Mouse (Mus musculus) mouse embryonic stem cell (cell line): Measurements from ENCODE around the gene Rchy1.
"Not testable (repeated sequence)": the region's sequence is repeated elsewhere in the genome, so short reads cannot be mapped to it uniquely, and the experiment has no call there.

Experiments used
- in situ Hi-C, 2 experiments: fragments of 300-500 bp; cut with MboI; formaldehyde crosslinking; loops; 1 replicate in 1 of 2; 3 replicates in 1 of 2; pipeline ENCODE4 v1.14.3; 2019 to 2020; ENCODE audit warnings: low sequenced_read_pairs in 2 of 2, low pct_unique_long_range_greater_than_20kb in 1 of 2, mixed read lengths in 1 of 2; ENCODE audit not compliant: unreplicated experiment in 1 of 2

Gene Rchy1

DNA sequence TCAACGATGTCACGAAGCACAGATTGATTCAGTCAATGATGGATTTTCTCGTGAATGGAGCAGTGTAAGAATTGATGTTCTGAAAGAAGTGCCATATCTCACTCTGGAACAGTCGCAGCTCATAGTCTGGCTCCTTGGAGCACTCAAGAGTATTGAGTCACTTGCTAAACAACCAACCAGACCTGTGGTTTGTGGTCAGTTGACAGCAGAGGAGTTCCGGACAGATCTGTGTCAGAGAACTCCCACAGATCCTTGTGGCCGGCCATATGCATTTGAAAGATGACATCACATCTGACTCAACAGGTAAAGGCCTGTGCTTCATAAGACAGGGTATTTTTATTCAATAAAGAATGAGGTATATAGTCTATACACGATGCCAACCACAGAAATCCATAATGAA lies 11.1 kb upstream of the Rchy1 start:
- in situ Hi-C loops: no loop called here

DNA sequence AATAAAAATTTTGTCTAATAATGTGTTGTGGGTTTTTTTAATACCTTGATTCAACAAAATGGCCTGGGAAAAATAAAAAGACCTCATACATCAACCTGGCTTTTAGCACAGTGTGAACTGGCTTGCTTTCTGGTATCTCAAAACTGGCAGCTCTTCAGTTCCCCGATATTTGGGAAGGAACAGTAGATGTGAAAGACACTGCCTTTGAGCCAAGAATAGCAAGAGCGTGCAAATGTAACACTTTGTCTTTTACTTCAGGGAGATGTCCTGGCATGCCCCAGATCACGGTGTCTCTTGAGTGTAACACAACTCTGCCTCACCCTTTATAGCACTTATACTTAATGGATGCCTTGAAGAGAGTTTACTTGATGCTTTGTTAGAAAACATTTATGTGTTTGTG lies 9.2 kb upstream of the Rchy1 start:
- in situ Hi-C loops: no loop called here

DNA sequence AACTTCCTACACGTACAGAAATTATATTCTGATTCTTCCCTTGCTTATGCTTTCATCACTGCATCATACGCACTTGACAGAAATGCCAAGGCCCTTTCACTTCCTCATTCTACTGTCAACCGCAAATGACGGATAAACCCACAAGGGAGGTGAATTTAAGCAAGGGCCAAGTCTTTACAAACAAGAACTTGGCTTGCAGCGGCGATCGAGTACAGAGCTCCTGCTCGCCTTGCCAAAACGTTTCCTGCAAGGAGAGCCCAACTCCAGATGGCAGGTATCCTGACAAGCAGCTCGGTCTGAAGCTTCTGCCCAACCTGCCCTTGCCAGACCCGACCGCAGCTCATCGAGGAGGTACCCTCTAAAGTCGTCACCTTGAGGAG lies 619 bp downstream of the Rchy1 start:
- in situ Hi-C loops: no loop called here

DNA sequence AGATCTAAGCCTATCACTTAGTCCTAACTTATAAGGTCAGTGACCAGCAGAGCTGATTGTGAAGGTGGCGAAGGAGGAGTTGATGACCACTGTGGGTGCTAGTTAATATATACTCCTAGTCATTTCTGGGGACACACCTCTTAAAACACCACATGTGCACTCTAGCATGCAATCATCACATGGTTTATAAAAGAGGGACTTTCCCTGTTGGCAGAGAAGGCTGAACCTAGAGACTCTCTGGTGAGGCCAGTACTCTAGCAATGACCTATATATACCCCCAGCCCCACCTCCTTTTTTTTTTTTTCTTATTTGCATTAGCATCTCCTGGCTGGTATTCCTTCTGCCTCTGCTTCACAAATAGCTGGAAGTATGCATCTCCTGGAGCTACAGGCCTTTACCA lies 1.5 kb downstream of the Rchy1 start:
- in situ Hi-C loops: no loop called here

DNA sequence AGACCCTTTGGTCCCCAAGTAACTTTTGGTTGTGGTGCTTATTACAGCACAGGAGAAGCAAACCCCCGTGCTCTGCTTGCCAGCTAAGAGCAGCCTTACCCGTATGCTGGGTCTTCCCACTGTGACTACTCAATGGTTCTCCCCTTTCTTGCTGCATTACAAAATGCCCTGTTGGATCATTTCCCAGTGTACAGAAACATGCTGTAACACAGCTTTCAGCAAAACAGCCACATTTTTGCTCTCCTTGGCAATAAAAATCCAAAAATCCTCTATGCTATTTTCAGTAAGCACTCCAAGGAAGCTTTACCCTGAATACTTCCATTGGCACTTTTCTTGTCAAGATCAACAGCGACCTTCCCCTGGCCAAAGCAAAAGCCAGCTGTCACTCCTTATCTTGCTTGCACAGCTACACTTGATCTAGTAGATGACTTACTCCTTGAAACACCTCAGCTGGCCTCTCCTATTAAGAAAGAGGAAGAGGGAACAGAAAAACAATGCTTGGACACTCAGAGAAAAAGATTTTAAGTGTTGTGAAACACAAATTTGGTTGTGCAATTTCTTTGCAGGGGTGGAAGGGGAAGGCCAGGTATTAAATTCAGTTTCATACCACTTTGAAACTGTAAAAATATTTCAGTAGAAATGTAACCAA lies 2.1 kb downstream of the Rchy1 start:
- in situ Hi-C loops: no loop called here

DNA sequence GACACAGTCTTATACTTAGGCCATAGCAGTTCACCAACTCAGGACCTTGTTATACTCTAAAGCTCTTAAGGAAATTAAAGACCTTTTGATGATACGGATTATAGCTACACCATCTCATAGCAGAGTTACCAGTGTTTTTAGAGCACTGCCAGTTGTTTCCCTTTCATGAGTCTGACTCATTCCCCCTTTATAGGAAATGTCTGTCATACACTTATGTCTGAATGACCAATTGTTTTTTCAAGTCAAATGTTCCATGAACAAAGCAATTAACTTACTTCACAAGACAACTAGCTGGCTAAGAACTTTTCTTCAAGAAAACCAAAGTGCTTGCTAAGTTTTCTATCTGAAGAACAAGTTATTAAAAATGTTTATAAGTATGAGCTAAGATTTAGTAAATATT lies 2.9 kb downstream of the Rchy1 start:
- in situ Hi-C loops: no loop called here

GRCm38 (mm10) chr5:91959096-91959495 lies 3.8 kb downstream of the Rchy1 start:
- in situ Hi-C loops: no loop called here

DNA sequence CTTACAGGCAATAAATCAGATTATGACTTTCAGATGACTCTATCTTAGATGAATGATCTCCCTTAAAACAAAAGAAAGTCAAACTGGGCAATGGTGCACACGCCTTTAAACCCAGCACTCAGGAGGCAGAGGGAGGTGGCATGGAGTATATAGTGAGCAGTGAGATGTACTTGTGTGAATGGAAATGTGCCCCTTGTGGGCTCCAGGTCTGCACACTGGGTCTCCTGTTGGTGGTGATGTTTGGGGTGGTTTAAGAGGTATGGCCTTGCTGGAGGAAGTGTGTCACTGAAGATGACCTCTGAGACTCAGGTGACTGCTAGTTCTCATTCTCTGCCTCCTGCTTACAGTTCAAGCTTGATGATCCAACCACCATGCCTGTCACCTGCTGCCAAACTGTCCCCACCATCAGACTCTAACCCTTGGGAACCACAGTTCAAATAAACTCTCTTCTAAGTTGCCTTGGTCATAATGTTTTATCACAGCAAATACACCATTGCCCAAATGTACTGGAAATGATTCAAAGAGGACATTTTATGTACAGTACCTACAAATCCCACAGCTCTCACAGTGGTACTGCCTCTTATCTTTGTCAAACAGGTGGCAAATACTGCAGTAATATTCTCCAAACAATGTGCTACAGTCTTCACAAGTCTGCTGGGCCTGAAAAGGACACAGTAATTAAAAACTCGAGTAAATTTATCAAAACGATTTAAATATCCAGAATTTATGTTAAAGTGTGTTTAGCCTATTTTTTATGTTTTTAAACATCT lies 5.7 kb downstream of the Rchy1 start:
- in situ Hi-C loops: no loop called here

DNA sequence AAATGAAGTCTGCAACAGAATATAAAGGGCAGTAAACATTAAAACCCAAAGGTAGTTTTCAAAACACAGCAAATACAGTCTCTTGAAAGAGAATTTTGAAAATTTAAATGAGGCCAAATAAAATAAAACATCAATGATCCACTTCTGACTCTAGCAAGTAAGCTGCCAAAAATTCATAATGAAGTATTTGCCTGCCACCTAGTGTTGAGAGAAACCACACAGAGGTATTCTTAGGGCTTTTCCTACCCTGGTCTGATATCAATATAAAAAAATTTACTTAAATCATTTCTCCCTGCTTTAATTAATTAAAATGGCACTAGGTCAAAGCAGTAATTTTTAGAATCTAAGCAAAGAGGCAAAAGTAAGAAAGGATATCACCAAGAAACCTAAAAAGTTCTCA lies 11.5 kb downstream of the Rchy1 start:
- in situ Hi-C loops: no loop called here

DNA sequence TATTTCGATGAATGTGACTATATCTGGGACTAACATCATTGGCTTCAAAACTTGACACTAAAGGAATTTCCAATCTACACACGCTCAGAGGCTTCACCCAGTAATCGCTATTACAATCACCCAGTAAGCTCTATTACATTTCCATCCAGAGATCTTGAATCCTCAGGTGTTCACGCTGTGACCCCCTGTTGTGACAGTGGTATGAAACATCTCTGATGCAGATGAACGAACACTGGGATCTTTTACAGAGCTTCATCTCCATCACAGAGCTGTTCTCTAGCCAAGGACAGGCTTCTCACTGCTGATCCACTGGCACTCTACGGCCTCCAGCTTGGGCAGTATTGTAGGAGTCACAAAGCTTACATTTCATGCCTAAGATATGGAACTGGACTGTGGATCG lies 13.4 kb downstream of the Rchy1 start:
- in situ Hi-C loops: no loop called here

DNA sequence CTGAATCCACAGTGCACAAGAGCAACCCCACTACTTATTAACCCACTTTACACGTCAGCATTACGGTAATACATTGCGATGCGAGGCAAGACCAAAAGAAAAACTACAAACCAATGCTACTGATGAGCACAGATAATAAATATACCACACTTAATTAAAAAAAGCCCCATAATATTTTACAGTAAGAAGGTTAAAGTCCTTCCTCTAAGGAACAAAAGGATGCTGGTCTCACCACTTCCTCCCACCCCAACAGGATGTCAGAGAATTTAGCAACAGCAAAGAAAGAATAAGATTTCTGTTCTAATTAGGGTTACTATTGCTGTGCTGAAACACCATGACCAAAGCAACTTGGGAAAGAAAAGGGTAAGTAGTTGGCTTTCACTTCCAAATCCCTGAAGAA lies 15.9 kb downstream of the Rchy1 start:
- in situ Hi-C loops: no loop called here

GRCm38 (mm10) chr5:91945609-91946008 lies 17.3 kb downstream of the Rchy1 start:
- in situ Hi-C loops: not testable (repeated sequence)

DNA sequence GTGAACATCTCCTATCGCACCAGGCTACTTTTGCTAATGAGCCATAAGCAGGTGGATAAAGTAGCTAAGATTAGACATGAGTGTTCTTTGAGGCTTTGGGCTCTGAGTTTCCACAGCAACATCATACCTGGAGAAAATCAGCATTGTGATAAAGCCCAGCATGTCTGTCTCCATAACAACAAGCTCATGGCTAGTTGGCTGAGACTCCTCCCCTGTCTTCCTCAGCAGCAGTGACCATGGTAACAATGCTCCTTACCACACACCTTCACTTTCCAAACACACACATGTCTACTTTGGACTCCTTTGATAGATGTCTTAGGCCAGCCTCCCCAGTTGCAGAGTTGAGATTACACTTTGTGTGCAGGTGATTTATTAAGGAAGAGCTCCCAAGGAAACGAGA lies 49.6 kb downstream of the Rchy1 start:
- in situ Hi-C loops: no loop called here

DNA sequence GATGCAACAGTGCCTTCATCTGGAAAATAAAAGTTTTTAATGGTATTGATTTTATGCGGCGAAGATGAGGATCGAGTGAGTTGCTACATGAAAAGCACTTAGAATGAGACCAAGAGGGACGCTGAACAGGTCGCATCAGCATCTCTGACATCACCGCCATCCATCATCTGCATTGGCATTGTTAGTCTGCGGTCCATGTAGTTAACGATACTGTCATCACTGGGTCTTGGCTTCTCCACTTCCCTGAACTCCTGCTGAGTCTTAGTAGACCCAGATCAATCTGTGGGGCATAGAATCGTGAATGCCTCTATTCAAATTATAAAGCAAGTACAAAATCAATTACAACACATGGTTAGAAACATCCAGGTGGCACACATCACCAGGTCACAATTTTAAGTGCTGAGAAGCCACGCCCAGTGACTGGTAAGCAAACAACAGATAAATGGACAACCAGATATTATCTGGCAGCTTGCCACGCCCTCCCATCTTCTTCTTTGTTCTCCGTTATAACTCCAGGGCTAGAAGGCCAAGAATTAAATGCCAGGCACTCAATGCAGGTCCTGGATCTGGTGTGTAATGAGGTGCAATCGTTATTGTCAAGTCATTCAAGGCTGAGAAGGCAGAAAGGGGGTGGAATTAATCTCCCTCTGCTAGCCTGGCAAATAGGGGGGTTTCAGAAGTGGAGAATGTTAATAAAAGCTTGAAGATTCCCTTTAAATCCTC lies 51.3 kb downstream of the Rchy1 start:
- in situ Hi-C loops: no loop called here

- in situ Hi-C loops: no loop called here
Measured at GRCm38 (mm10) chr5:91910616-91911015, 52.3 kb downstream of the Rchy1 start.

GRCm38 (mm10) chr5:91909010-91909620 lies 53.8 kb downstream of the Rchy1 start:
- in situ Hi-C loops: no loop called here
